Mouse (Mus musculus): Measurements from ENCODE around the gene Zfp423.

Gene Zfp423

GRCm38 (mm10) chr8:87802571-87802970 is 156.8 kb downstream of the Zfp423 start:
- DNase-seq: no peak

DNA sequence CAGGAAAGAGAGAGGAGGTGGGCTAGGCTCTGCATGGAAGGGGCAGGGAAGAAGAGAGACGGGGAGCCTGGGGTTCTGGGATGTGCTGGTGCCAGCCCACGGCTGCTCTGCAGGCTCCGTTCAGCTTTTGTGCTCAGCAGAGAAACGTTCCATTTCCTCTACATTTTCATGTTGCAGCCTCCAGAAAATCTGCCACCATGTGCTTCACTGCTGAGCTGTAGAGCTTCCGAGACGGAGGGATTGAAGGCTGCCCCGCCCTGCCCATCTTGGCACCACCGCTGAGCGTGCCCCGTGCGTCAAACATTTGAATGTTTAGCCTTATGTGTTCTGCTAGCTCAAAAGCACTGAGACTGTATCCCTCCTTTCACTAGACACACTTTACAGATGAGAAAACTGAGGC is 159.3 kb downstream of the Zfp423 start:
- DNase-seq: no peak

- peak; percentile 15 for DNase-seq
Observed at GRCm38 (mm10) chr8:87796234-87796633, 163.2 kb downstream of the Zfp423 start.

- no peak for DNase-seq
Observed at GRCm38 (mm10) chr8:87794639-87795038, 164.8 kb downstream of the Zfp423 start.

DNA sequence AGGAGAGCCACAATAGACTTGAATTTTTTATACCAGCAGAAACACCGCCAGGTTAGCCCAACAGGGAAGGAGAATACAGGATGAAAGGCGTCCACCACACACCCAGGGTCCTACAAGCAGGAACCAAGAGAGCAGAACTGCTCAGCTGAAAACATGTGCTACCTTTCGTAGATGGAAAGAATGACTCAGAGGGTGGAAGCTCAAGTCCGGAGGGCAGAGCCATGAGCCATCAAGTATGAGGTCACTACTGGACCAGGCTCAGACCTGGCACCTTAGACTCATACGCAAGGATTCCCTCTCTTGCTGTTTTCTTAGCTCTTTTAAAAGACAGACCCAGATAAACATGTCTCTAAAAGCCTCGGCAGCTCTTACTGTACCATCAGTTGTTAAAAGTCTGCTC is 168.3 kb downstream of the Zfp423 start:
- no peak for DNase-seq

- no peak for DNase-seq
Observed at GRCm38 (mm10) chr8:87784641-87785439, 174.6 kb downstream of the Zfp423 start.

GRCm38 (mm10) chr8:87784227-87784626 is 175.2 kb downstream of the Zfp423 start:
- no peak for DNase-seq

GRCm38 (mm10) chr8:87783198-87783597 is 176.2 kb downstream of the Zfp423 start:
- no peak for DNase-seq

GRCm38 (mm10) chr8:87777586-87777985 is 181.8 kb downstream of the Zfp423 start:
- no peak for DNase-seq

GRCm38 (mm10) chr8:87775889-87776288 is 183.5 kb downstream of the Zfp423 start:
- no peak for DNase-seq

GRCm38 (mm10) chr8:87774966-87775365 is 184.4 kb downstream of the Zfp423 start:
- DNase-seq: no peak

DNA sequence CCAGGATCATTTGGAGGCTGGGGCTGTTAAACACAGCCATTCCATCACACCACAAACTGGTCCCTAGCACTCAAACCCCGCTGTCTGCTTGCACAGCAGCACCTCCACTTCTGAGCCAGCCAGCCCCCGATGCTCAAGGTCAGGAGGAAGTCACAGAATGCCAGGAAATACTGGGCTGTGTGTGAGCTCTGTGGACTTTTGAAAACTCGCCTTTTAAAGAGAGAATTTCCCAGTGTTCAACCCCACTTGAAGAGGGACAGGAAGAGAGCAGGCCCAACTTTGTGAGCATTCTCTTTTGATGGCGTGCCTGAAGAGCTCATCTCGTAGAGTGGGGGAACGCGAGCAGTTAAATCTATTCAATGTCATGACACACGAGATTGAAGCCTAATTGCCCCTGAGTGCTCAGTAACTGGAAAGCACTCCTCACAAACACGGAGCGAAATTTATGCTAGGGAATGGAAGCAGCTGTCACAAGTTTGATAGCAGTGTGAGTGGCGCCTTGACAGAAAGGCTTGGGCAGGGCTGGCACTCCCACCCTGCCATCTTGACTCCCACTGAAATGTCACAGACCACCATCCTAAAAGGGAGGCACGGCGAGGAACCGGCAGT is 186.4 kb downstream of the Zfp423 start:
- DNase-seq: no peak

- no peak for DNase-seq
Observed at GRCm38 (mm10) chr8:87767882-87768281, 191.5 kb downstream of the Zfp423 start.

- DNase-seq: no peak
Observed at GRCm38 (mm10) chr8:87765276-87765675, 194.1 kb downstream of the Zfp423 start.

DNA sequence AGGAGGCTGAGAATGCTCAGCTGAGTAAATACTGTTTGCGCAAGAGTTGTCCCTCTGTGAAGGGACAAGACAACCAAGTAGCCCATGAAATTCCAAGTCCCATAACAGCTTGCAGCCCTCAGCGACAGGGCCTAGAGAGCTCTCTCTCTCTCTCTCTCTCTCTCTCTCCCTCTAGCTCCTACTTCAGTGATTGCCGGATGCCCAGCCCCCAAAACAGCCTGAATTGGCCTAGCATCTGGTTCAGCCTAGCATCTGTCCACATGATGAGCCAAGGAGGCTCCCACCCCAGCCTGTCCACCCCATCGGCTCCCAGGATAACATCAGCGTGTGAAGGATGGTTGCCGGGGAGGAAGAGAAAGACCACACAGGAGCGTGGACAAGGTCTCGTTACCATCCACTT is 200.6 kb downstream of the Zfp423 start:
- DNase-seq: no peak

- DNase-seq: no peak
Observed at GRCm38 (mm10) chr8:87754853-87755252, 204.5 kb downstream of the Zfp423 start.

- no peak for DNase-seq
Observed at GRCm38 (mm10) chr8:87753636-87754035, 205.8 kb downstream of the Zfp423 start.

DNA sequence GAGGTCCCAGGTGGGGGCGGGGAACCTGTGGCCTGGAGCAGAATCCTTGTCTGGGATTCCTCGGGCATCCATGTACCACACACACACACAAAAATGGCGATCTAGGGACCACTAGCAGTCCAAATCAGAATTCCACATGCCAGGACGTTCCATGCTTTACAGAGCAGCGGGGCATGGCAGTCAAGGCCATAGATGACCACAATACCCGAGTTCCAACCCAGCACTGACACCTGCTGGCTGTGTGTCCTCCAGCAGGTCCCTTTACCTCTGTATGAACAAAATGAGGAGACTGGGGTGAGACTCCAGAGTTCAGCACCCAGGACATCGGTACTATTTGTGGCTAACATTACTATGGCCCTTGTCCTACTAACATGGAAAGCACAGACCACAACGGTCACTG is 206.2 kb downstream of the Zfp423 start:
- no peak for DNase-seq

GRCm38 (mm10) chr8:87752710-87753109 is 206.7 kb downstream of the Zfp423 start:
- no peak for DNase-seq

GRCm38 (mm10) chr8:87747582-87747981 is 211.8 kb downstream of the Zfp423 start:
- DNase-seq: no peak

GRCm38 (mm10) chr8:87747142-87747541 is 212.3 kb downstream of the Zfp423 start:
- DNase-seq: no peak

- DNase-seq: no peak
Observed at GRCm38 (mm10) chr8:87746072-87746471, 213.3 kb downstream of the Zfp423 start.

DNA sequence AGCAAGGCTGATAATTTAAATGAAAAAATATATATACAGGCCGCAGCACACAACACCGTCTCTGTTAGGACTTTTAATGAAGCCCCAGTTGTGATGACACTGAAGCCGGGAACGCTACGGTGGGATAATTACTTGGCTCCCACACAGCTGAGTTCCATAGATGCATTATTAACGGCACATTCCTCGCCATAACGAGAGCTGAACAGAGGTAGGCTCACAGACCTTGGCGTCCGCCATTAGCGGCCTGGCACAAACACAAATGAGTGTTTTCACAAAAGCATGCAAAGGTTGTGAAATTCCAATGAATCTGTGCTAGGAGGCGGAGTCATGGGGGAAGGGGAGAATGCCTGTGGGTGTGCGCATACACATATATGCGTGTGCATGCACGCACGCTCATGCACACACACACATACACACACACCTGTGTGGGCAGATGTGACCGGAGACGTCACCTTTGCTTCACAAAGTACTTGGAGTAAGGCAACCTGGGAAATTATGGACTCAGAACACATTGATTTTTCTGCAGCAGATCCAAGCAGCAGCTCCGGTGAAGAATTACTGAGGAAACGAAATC is 214.2 kb downstream of the Zfp423 start:
- DNase-seq: no peak

DNA sequence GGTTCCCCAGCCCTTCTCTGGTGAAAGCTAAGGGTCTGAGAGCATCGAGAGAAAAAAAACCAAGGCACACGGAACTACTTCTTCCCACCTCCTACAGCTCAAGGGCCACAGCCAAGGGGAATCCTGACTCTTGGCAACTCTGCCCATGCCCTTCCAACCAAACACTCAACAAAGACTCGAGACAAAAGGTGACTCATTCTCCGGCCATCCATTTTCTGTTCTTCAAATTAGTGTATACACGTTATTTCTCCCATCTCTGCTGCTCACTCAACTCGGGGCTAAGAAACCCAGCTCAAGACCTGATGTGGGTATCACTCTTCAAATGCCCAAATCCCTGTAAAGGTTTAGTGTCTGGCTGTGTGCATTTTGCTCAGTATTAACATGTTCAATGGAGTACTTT is 214.8 kb downstream of the Zfp423 start:
- DNase-seq: no peak
